Mouse (Mus musculus): ENCODE results near the gene Camk1d.
"Not testable (repeated sequence)": the region's sequence is repeated elsewhere in the genome, so short reads cannot be mapped to it uniquely, and the experiment has no call there.

Camk1d gene

DNA sequence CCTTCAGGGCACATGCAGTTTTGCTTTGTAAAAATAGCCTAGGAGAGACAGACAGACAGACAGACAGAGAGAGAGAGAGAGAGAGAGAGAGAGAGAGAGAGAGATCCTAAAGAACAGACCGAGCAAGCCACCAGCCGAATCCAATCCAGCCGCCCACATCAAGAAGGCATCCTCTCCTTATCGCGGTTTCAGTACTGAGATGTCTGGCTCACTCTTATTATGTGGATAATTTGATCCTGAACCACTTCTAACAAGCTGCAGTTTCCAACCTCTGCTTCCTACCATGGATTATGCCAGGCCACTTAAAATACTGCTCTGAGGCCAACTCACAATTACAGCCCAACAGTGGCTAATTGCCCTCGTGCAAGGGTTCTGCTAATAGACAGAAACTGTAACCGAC is 325.9 kb downstream of the Camk1d start:
- no peak for DNase-seq

- peak; percentile 34 to 39 for DNase-seq
Measured at GRCm38 (mm10) chr2:5381712-5382710, 332.3 kb downstream of the Camk1d start.

GRCm38 (mm10) chr2:5380973-5381372 is 333.3 kb downstream of the Camk1d start:
- no peak for DNase-seq

DNA sequence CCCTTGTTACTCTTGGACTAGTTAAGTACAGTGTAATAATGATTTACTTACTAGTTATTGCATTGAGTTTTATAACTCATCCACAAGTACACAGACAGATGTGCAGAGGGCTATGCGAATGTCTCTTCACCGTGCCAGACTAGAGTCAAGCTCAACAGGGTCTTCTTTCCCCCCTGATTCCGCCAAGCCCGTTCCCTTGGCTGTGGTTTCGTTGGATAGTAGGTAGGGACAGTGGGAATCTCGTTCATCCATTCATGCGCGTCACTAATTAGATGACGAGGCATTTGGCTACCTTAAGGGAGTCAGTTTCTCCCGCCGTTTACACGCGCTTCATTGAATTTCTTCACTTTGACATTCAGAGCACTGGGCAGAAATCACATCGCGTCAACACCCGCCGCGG is 335.4 kb downstream of the Camk1d start:
- DNase-seq = not testable (repeated sequence)

GRCm38 (mm10) chr2:5378066-5378672 is 336.1 kb downstream of the Camk1d start:
- DNase-seq = no peak

- no peak for DNase-seq
Measured at GRCm38 (mm10) chr2:5372886-5373429, 341.4 kb downstream of the Camk1d start.

DNA sequence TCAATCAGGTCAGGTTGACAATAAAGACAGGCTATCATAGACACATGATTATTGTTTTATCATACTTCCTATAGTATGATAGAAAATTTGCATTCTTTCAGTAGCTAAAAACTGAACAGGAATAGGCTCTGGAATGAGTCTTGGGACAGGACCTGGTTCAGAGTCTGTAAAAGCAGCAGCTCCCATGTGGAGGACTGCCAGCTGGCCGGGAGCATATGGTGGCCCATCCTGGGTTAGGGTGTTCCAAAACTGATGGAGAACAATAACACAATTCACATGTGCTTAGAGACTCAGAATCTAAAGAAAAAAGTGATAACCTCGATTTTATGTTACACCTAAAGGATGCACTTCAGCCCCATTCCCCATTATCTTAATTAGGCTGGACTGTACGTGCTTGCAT is 343.0 kb downstream of the Camk1d start:
- DNase-seq = no peak

DNA sequence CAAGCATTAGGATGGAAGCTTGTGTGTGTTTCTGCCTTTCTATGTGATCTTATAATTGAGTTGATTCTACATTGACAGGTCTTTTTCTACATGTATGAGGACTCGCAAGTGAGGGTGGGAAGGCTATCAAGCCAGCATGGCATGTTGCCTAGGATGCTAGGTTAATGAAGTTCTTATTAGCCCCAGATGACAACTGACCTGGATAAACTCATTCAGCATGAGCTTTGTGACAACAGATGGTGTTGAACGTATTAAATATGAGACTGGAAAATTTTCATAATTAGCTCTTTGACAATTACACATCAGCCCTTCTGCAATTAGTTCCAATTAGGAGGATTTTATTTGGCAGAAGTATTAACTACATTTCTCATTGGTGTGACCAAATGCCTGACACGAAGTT is 343.7 kb downstream of the Camk1d start:
- DNase-seq = no peak

DNA sequence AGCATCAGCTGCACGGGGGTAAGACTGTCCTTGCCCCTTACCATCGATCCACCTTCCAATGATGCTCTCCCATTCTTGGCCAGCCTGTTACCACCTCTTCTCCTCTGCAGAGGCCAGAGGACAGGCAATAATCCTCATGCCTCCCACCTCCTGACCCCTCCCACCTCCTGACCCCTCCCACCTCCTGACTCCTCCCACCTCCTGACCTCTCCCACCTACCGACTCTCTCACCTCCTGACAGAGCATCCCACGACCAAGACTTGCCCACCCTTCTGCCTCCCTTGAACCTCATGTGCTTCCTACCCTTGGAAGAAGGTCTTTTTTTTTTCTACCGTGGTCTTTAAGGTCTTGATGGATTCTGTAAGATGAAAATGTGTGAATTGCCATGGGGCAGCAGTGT is 350.5 kb downstream of the Camk1d start:
- no peak for DNase-seq

- no peak for DNase-seq
Measured at GRCm38 (mm10) chr2:5358049-5358448, 356.3 kb downstream of the Camk1d start.

DNA sequence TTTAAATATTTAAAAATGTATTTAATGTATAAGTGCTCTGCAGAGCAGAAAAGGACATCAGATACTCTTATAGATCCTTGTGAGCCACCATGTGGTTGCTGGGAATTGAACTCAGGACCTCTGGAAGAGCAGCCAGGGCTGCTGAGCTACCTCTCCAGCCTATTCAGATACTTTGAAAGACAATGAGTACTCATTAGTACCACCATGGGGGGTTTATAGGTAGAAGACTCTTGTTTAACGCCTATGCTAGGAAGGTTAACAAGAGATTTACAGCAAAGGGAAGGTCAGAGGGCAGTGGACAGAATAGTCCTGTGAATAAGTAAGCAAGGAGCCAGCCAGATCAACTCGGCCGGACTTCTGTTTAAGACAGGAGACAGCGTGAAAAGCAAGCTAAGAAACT is 357.3 kb downstream of the Camk1d start:
- DNase-seq = no peak

GRCm38 (mm10) chr2:5352821-5353522 is 361.3 kb downstream of the Camk1d start:
- DNase-seq = no peak

DNA sequence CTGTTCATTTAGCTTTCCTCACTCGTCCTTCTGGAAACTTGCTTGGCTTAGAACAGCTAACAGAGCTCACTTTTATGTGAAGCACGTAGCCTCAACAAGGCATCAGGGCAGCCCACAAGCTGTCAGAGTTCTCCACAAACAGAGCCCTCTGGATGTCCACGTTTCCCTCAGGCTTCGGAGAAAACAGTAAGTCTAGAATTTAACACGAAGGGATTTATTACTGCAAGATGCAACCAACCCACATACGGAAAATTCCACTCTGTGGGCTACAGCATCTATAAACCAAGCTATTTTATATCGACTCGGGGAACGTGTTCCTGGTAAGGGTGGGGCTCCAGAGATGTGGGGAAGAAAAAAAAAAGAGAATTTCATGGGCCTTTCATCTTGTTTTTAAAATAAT is 369.0 kb downstream of the Camk1d start:
- DNase-seq = no peak

DNA sequence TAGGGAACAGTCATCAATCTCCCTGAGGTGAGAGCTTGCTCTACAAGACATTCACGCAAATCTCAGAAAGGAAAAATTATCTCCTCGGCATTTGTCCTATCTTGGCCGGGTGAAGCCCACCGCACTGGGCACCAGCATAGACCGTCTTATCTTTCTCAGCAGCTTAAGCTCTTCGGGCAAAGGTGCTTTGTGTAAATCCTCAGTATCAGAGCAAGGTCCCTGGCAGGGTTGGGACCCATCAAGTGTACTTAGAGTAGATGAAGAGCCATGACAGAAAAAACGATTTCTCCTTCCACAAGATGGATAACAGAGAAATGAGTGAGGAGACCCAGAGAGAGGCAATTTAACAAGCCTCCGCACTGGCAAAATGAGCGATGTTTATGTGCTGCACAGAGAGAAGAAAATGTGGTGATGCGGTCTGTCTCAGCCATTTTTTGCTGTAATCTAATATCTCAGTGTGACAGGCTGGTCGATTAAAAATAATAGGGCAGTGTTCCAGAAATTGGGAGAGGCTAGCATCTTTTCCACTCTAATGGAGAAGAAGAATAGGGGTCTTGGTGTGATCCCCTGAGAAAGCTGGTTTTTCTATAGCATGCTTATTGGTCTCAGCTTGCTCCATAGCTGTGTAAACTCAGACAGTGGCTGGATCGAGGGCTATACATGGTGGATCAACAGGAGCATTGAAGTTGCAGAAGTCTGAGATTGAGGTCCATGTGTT is 386.6 kb downstream of the Camk1d start:
- no peak for DNase-seq

GRCm38 (mm10) chr2:5324806-5325205 is 389.5 kb downstream of the Camk1d start:
- no peak for DNase-seq

DNA sequence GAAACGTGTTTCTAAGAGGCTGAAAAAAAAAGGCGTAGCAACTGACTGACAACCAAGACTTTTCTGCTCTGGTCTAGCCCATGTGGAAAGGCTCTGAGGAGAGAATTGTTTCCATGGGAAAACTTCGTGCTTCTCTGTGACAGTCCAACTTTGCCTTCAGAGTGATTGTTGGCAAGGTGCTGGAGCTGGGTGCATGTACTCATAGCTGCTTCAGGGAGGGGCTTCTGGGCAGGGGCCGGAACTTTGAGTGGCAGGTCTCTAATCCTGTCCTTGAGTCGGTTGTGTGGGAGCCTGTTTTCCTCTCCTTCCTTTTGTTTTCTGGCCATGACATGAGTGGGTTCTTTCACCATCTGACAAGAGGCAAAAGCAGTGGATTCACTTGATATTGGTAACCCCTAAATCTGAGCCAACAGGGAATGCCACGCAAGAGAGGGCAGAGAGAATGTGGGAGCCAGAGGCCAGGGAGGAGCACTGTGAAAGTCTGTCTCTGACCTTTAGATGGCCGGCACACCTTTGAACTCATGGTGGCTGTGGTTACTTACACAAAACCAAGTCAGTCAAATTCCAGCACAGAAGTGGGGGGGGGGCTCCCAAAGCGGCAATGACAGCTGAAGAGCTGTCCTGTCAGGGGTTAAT is 392.5 kb downstream of the Camk1d start:
- DNase-seq = no peak

DNA sequence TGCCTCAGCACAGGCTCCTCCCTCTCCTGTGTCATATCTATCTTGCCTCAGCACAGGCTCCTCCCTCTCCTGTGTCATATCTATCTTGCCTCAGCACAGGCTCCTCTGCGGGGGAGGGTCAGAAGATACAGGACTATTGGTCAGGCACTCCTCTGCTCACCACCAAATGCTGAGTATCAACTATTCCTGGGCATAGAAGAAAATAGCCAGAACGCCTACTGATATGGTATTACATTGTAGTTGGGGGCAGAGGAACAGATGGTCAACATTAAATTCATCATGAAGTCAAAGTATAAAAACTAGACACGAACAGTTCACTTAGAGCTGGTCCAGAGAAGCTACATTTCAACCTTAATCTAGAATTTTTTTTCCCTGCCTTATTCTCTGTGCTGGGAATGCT is 395.2 kb downstream of the Camk1d start:
- no peak for DNase-seq

GRCm38 (mm10) chr2:5316763-5317162 is 397.6 kb downstream of the Camk1d start:
- no peak for DNase-seq

GRCm38 (mm10) chr2:5316217-5316616 is 398.1 kb downstream of the Camk1d start:
- DNase-seq = no peak

- no peak for DNase-seq
Measured at GRCm38 (mm10) chr2:5315291-5315828, 399.0 kb downstream of the Camk1d start.

GRCm38 (mm10) chr2:5314530-5315166 is 399.7 kb downstream of the Camk1d start:
- no peak for DNase-seq
